Mouse (Mus musculus) limb, embryonic 13.5 days (tissue): ENCODE results near the gene Ythdf1. TPM values are rescaled to one million over a fixed set of nuclear protein-coding genes. Genes with fewer than 3 reads are reported as not detected.

Experiments
- ATAC-seq: fragments of 200-750 bp; cut with Nextera tagmentation; 2 replicates; pipeline ENCODE4 v1.8.0; 2017; ENCODE audit warnings: low read depth, moderate number of reproducible peaks, moderate TSS enrichment; ENCODE audit not compliant: low FRiP score
- H3K27ac ChIP-seq: fragments of 300-500 bp; sonication (generic); 2 replicates; pipeline ENCODE4 v1.5.1; 2015; ENCODE audit warnings: inconsistent platforms, mild to moderate bottlenecking, moderate library complexity
- H3K27me3 ChIP-seq: fragments of 300-500 bp; sonication (generic); 2 replicates; pipeline ENCODE4 v1.6.1; 2015; ENCODE audit warnings: mild to moderate bottlenecking, inconsistent platforms
- H3K36me3 ChIP-seq: fragments of 300-500 bp; sonication (generic); 2 replicates; pipeline ENCODE4 v1.6.1; 2015; ENCODE audit warnings: inconsistent platforms, mild to moderate bottlenecking, moderate library complexity
- H3K4me1 ChIP-seq: fragments of 300-500 bp; sonication (generic); 2 replicates; pipeline ENCODE4 v1.6.1; 2015; ENCODE audit warnings: inconsistent platforms
- H3K4me2 ChIP-seq: fragments of 300-500 bp; sonication (generic); replicated peaks from 2 replicates; pipeline ENCODE4 v1.6.1; 2015; ENCODE audit warnings: inconsistent platforms, mild to moderate bottlenecking, moderate library complexity
- H3K4me3 ChIP-seq: fragments of 300-500 bp; sonication (generic); 2 replicates; pipeline ENCODE4 v1.5.1; 2015; ENCODE audit warnings: moderate library complexity, mild to moderate bottlenecking, inconsistent platforms
- H3K9ac ChIP-seq: fragments of 300-500 bp; sonication (generic); 2 replicates; pipeline ENCODE4 v1.6.1; 2015; ENCODE audit warnings: mild to moderate bottlenecking, inconsistent platforms
- H3K9me3 ChIP-seq: fragments of 300-500 bp; sonication (generic); 2 replicates; pipeline ENCODE4 v1.6.1; 2016; ENCODE audit warnings: inconsistent platforms
- WGBS: fragments of 180-500 bp; shearing (Covaris S2); methylation state at CpG from one replicate; pipeline ENCODE4 v1.1.7; 2015; 5-methylcytosine and 5-hydroxymethylcytosine counted together
- polyA plus RNA-seq: library from polyadenylated mRNA; unstranded; fragments of >200 nt; fragmentation: Nextera tagmentation; extraction: Ambion mirVana; gene quantifications from 2 replicates; pipeline ENCODE4 v1.2.1, GENCODE M21; 2015

Ythdf1 gene
- polyA plus RNA-seq, 1 experiment from 2014 or later: 60.6 TPM

DNA sequence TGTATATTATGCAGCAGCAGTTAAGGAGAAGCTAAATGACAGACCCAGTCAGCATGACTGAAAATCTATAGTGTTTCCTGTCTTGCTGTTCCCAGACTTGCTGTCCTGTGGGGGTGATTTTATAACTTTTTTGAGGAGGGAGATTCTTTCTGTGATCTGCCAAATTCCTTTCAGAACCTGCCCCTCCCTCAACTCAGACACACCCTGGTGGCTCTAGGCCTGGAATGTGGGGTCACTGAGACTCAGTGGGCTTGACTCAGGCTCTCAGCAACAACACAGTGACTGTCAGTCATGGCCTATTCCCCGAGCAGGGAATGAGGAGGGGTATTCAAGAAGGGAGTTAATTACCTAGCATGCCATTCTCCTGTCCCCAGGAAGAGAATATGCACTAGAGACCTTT is 29.2 kb upstream of the Ythdf1 start:
- ATAC-seq: no peak
- H3K36me3 ChIP-seq: no peaks in the 10 kb centered on the region
- WGBS: 14% methylated on average over 1 of the region's 1 CpGs
- H3K4me2 ChIP-seq: no peak overlapping the region
- peaks cover 23% of the 10 kb centered on the region for H3K27me3 ChIP-seq
- no peak overlapping the region for H3K9ac ChIP-seq
- H3K4me1 ChIP-seq: peaks cover 23% of the 10 kb centered on the region
- H3K4me3 ChIP-seq: no peak overlapping the region
- no peaks in the 10 kb centered on the region for H3K9me3 ChIP-seq
- no peak overlapping the region for H3K27ac ChIP-seq

DNA sequence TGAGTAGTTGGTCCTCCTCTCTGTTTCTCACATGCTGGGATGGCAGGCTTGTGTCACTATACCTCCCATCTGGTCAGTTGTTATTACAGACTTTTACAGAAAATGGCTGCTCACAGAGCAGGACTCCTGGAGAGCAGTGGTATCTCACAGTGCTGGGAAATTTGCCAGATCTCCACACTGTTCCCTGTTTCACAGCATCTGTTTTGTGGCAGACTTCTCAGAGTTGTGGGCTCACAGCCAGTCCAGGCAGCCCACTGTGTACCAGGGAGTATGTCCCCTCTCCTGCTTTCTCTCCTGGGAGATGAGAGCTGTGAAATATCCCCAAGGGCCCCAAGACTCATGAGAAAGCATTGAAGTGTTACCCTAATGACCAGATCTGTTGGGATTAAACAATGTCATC is 21.1 kb upstream of the Ythdf1 start:
- no peak for ATAC-seq
- no peak overlapping the region for H3K4me3 ChIP-seq

DNA sequence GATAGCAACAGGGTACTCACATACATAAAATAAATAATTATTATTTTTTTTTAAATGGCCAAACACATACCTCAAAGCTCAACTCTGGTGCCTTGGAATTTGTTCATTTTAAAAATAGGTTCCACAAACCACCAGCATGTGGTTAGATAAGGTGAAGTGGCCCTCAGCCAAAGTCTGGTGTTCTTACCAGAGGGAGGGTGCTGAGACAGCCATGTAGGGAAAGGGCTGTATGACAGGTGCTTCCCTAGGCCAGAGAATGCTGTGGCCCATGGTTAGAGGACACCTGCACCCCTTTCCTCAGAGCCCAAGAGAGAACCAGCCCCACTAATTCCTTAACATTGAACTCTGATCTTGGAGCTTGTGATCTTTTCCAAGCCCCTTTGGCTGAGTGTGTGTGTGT is 19.4 kb upstream of the Ythdf1 start:
- Histone ChIP-seq H3K27ac (no peak overlapping the region), H3K4me3 (no peak overlapping the region), H3K27me3 (0 out of 2 replicates have a peak, but pooled peaks cover 2% of the 10 kb centered on the region), H3K4me2 (no peak overlapping the region), H3K36me3 (no peaks in the 10 kb centered on the region), H3K4me1 (no peaks in the 10 kb centered on the region), H3K9me3 (no peaks in the 10 kb centered on the region), H3K9ac (no peak overlapping the region)
- ATAC-seq: no peak

More for the DNA sequence above, 21.1 kb upstream of the Ythdf1 start:
- Histone ChIP-seq H3K27ac (no peak overlapping the region), H3K27me3 (0 out of 2 replicates have a peak, but pooled peaks cover 2% of the 10 kb centered on the region), H3K9me3 (no peaks in the 10 kb centered on the region), H3K4me1 (no peaks in the 10 kb centered on the region), H3K9ac (no peak overlapping the region), H3K4me2 (no peak overlapping the region), H3K36me3 (no peaks in the 10 kb centered on the region)

DNA sequence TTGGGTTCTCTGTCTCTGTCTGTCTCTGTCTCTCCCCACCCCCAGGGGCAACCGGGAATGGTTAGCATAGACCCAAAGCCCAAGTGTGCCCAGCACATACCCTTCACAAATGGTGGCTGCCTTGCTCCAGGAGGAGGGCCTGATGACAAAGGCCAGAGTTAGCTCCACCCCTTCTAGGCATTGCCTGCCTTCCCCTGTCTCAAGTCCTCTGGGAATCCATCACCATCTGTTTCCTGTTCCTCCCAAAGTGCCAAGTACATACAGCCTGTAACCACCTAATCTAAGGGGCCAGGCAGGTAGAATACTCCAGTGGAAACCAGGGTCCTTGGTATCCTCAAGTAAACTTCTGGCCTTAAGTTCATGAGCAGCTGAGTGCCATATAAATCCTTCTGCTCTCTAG is 11.7 kb upstream of the Ythdf1 start:
- H3K4me3 ChIP-seq: no peak overlapping the region
- no peak for ATAC-seq
- 0 out of 2 replicates have a peak, but pooled peaks cover 2% of the 10 kb centered on the region for H3K27me3 ChIP-seq
- no peaks in the 10 kb centered on the region for H3K36me3 ChIP-seq
- 61% methylated on average over 1 of the region's 1 CpGs for WGBS
- H3K4me2 ChIP-seq: no peak overlapping the region
- no peak overlapping the region for H3K9ac ChIP-seq
- H3K27ac ChIP-seq: no peak overlapping the region
- no peaks in the 10 kb centered on the region for H3K9me3 ChIP-seq
- no peaks in the 10 kb centered on the region for H3K4me1 ChIP-seq

DNA sequence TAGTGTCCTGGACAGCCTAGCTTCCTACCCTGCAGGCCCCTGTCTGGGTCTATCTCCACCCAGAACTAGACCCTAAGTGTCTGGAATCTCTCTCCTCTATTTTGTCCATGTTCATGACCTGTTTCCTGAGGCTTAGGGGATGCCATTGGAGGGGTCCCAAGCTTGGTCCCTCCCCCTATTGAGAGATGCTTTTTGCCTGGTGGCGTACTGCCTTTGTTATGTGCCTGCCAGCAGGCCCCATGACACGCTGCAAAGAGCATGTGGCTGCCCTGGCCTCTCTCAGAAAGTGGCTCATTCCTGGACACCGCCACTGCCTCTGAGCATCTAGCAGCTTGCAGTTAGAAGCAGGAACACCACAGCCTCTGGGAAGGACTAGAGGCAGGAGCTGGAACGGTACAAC is 8.0 kb upstream of the Ythdf1 start, which contains the start of gene Birc7:
Gene Birc7, plus strand, starts transcription at position 301 of the 400 bp plus-strand sequence.
- H3K36me3 ChIP-seq: no peaks in the 10 kb centered on the region
- H3K27ac ChIP-seq: no peak within 1 kb of the TSS
- H3K4me2 ChIP-seq: no peak within 1 kb of the TSS
- H3K27me3 ChIP-seq: 0 out of 2 replicates have a peak, but pooled peaks cover 2% of the 10 kb centered on the region
- H3K4me3 ChIP-seq: no peak within 1 kb of the TSS
- no peaks in the 10 kb centered on the region for H3K9me3 ChIP-seq
- no peak for ATAC-seq
- no peaks in the 10 kb centered on the region for H3K4me1 ChIP-seq
- H3K9ac ChIP-seq: no peak within 1 kb of the TSS
- 64% methylated on average over 4 of the region's 4 CpGs for WGBS

DNA sequence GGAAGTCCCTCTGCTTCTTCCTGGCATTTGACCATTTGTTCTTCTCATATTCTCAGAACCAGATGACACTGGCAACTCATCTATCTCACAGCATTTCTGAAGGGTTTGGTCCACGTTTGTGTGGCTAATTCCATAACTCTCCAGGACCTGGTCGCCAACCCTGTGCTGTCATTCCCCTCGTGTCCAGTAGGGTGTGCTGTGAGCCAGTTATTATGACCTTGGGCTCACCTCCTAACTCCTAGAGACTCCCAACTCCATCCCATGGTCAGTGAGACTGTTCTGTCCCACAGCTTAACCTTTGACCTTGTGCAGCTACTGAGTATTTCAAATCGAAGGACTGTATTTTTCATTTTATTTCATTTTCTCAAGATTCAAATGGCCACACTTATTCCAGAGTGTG is 4.4 kb upstream of the Ythdf1 start:
- no peak for ATAC-seq
- Histone ChIP-seq H3K9me3 (no peaks in the 10 kb centered on the region), H3K36me3 (no peaks in the 10 kb centered on the region), H3K4me3 (no peak overlapping the region), H3K4me2 (no peak overlapping the region), H3K27me3 (no peaks in the 10 kb centered on the region), H3K4me1 (no peaks in the 10 kb centered on the region), H3K27ac (no peak overlapping the region), H3K9ac (no peak overlapping the region)
- WGBS: 4% methylated on average over 4 of the region's 4 CpGs

DNA sequence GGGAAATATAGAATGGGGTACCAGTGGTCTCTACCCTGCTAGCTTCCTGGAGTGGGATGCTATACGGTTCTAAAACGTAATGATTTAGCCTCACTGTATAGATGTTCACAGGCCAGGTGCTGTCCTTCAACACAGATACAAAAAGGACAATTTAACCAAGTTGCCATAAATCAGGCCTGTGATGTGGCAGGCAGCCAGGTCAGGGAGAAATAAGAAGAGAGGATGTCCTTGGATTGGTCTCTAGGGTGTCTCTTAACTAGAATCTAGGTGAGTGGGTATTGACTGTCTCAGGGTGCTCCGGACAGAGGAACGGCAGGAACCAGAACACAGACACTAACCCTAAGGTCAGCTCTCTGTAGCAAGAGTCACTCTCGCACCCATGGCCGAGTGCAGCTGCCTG is 2.0 kb upstream of the Ythdf1 start:
- peaks cover 11% of the 10 kb centered on the region for H3K36me3 ChIP-seq
- no peak overlapping the region for H3K9ac ChIP-seq
- no peak for ATAC-seq
- H3K4me3 ChIP-seq: no peak overlapping the region
- no peaks in the 10 kb centered on the region for H3K27me3 ChIP-seq
- 87% methylated on average over 6 of the region's 6 CpGs for WGBS
- no peak overlapping the region for H3K27ac ChIP-seq
- H3K4me2 ChIP-seq: no peak overlapping the region
- H3K9me3 ChIP-seq: no peaks in the 10 kb centered on the region
- H3K4me1 ChIP-seq: peaks cover 13% of the 10 kb centered on the region

DNA sequence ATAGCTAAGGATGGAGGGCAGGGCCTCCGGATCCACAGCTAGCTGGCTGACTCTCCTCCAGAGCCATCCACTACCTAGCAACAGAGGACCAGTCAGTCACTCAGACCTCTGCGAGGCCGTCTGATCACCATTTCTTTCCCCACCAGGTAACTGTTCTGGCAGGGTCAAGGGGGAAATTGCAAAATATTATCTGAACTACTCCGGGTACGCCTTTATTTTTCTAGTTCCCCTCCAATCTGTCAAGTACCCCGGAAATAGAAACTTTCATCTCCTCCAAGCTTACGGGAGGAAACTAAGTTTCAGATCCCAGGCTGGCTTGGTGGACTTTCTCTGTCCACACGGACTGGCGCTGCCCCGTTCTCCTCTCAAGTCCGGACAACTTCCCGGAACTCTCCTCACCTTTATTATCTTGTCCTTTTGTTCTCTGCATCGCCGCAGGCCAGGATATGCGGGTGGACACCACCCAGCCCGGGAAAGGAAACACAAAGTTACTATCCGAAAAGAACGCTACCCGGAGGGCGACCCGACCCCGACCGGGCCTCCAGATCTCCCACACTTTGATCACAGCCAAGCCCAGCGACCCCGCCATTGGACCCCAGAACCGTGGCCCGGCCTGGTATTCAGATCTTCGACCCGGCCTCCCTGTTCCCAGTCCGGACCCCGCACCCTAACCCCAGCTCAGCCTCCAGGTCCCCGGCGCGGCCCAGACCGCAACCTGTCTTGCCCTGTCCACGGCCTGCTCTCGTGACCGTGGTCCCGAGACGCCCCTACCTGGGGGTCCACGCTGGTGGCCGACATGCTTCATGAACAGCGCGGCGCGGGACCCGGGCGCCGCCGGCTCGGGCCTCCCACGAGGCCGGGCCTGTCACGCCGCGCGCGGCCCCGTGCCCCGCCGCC is 588 bp downstream of the Ythdf1 start:
- Histone ChIP-seq H3K4me2 (peak overlapping the region; percentile 78), H3K36me3 (peaks cover 32% of the 10 kb centered on the region), H3K4me1 (peaks cover 20% of the 10 kb centered on the region), H3K9me3 (no peaks in the 10 kb centered on the region), H3K9ac (peak overlapping the region; percentile 99), H3K27me3 (no peaks in the 10 kb centered on the region), H3K4me3 (peak overlapping the region; percentile 100), H3K27ac (peak overlapping the region; percentile 39; the same call in 1 of the 2 replicates)
- WGBS: under 1% methylated on average over 61 of the region's 61 CpGs
- ATAC-seq: peak; percentile 72

DNA sequence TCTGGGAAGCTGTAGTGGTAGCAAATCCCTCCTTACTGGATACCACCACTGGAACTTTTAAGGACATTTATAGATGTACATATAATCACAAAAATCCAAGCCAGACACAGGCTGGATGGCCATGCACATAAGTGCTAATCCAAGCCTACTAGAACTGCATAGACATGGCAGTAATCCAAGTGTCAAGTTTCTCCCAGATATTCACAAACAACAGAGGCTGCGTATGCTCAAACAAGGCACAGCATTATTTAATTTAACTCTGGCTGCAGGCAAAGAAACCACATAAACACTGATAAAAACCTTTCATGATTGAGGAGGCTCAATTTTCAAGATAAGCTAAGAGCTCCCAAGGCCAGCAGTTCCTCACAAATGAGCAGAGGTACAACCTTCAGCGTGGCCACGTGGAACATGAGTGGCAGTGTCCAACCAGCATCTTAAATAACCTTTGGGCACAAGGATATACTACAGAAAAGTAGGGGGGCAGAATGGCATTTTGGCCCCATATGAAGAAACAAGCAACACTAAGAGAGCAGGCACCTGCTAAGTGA is 4.8 kb downstream of the Ythdf1 start:
- Histone ChIP-seq H3K27ac (no peak overlapping the region), H3K36me3 (peaks cover 71% of the 10 kb centered on the region)

DNA sequence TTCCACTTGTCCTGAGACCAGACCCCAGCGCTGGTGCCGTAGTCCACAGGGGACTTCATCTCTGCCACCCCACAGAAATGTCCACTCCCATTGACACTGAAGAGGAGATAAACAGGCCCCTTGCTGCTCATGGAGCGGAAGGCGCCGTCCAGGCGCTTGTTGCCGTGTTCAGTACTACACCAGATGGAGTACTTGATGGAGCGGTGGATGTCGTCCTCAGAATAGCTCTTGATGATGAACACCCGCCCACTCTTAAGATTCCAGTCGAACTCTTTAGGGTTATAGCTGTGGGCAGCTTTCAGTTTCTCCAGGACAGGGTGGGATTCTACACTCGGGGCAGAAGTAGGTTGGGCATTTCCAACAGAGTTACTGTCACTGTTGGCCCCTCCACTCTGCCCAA is 9.8 kb downstream of the Ythdf1 start:
- no peak overlapping the region for H3K9ac ChIP-seq
- H3K4me2 ChIP-seq: no peak overlapping the region
- H3K9me3 ChIP-seq: no peaks in the 10 kb centered on the region
- no peaks in the 10 kb centered on the region for H3K27me3 ChIP-seq
- ATAC-seq: no peak
- no peak overlapping the region for H3K27ac ChIP-seq
- WGBS: 94% methylated on average over 12 of the region's 12 CpGs
- no peak overlapping the region for H3K4me3 ChIP-seq
- 0 out of 2 replicates have a peak, but pooled peaks cover 2% of the 10 kb centered on the region for H3K4me1 ChIP-seq
- peaks cover 85% of the 10 kb centered on the region for H3K36me3 ChIP-seq

More for the DNA sequence above, 4.8 kb downstream of the Ythdf1 start:
- Histone ChIP-seq H3K9ac (no peak overlapping the region), H3K9me3 (no peaks in the 10 kb centered on the region), H3K4me3 (no peak overlapping the region), H3K4me2 (no peak overlapping the region), H3K27me3 (no peaks in the 10 kb centered on the region), H3K4me1 (peaks cover 20% of the 10 kb centered on the region)
- ATAC-seq: no peak
- WGBS: 73% methylated on average over 3 of the region's 3 CpGs

DNA sequence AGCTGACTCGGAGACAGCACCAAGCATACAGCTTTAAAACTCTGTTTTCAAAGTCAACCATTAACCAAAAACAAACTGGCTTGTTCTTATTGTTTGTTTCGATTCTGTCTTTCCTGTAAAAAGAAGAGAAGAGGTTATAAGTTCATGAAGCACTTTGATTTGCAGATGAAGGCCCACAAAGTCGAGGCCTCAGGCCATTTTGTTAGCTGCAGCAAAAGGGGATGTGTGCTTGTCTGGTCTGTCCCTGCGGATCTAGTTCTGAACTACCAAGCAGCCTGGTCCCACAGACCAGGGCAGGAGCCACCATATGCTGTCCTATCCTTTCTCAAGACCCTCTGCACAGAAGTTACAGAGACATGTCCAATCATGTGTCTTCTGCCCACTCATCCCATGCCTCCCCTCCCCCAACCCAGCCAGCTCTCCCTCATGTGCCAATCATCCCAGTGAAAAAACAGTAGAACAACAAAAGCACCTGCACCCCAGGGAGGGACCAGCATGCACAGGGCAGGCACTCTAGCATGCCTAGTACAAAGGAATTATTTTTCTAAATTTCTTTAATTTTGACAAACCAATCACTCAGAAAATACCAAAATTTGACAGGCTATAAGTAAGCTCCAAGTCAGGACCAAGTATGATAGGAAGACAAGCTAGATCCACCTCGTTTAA is 15.1 kb downstream of the Ythdf1 start:
- no peak for ATAC-seq
- peaks cover 55% of the 10 kb centered on the region for H3K36me3 ChIP-seq
- H3K4me1 ChIP-seq: no peaks in the 10 kb centered on the region
- no peak overlapping the region for H3K27ac ChIP-seq
- 79% methylated on average over 5 of the region's 5 CpGs for WGBS
- no peak overlapping the region for H3K9ac ChIP-seq
- no peak overlapping the region for H3K4me3 ChIP-seq
- no peaks in the 10 kb centered on the region for H3K9me3 ChIP-seq
- no peak overlapping the region for H3K4me2 ChIP-seq
- H3K27me3 ChIP-seq: no peaks in the 10 kb centered on the region
